ENCODE assay signal across 22 mouse cellular contexts in the genomic region with DNA sequence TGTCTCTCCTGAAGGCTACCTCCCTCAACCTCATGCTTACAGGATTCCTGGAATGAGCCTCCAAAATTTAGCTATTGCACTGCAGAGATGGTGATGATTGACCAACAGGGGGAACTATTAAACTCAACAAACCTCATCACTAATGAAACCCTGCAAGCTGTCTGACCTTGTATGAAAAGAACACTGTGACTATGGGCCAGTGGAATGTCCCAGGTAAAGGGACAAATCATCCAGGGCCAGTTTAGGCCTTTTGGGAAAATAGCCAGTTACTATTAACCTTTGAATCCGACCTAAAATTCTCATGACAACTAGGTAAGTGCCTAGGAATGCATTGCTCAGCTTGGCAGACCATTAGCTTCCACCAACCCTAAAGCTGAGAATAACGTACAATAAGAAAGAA. TPM values are rescaled to one million over a fixed set of nuclear protein-coding genes. Genes with fewer than 3 reads are reported as not detected.
DNase-seq lines count a peak whose midpoint lies in the region; ATAC-seq and TF ChIP-seq lines count a peak whose summit lies in the region.
"Had no signal": no experiment of that assay in that cellular context is flagged by ENCODE, and none has a peak within 500 bp of the region (broad histone marks: within the 10 kb centered on the region; RNA-seq: fewer than 3 reads in every experiment).

No protein-coding gene starts in this region.

- no peak for TF ChIP-seq POLR2A in liver, adult 2 months (IDR thresholded peaks at IDR 0.05; ENCODE audit: extremely low read depth, insufficient read depth, low read length)

- no peaks in the 10 kb centered on the region for H3K36me3 ChIP-seq in heart, postnatal 0 days (replicated peaks; ENCODE audit: control insufficient read depth, insufficient read depth, low read length)
- H3K36me3 ChIP-seq in liver, adult 2 months (ENCODE audit: control insufficient read depth, insufficient read depth, low read length) = no peaks in the 10 kb centered on the region
- H3K36me3 ChIP-seq in stomach, postnatal 0 days (ENCODE audit: control insufficient read depth, insufficient read depth, low read length) = no peaks in the 10 kb centered on the region
- H3K36me3 ChIP-seq: embryonic facial prominence, embryonic 13.5 days; forebrain, embryonic 12.5 days; G1E; heart, embryonic 10.5 days; hindbrain, embryonic 15.5 days had no signal

- H3K4me1 ChIP-seq in heart, postnatal 0 days (ENCODE audit: control insufficient read depth, insufficient read depth) = no peaks in the 10 kb centered on the region
- peaks cover 3% of the 10 kb centered on the region; the same call in 1 of the 2 replicates for H3K4me1 ChIP-seq in liver, adult 2 months (ENCODE audit: control insufficient read depth, insufficient read depth, low read length)
- H3K4me1 ChIP-seq in stomach, postnatal 0 days (replicated peaks; ENCODE audit: control insufficient read depth, insufficient read depth) = no peaks in the 10 kb centered on the region
- H3K4me1 ChIP-seq: embryonic facial prominence, embryonic 13.5 days; forebrain, embryonic 12.5 days; heart, embryonic 10.5 days; hindbrain, embryonic 15.5 days had no signal

- TF ChIP-seq EP300 in heart, postnatal 0 days (IDR thresholded peaks at IDR 0.05; ENCODE audit: low read depth) = no peak
- no peak for TF ChIP-seq EP300 in stomach, postnatal 0 days (optimal IDR thresholded peaks at IDR 0.05)

- 0 out of 2 replicates have a peak, but pooled peaks have one; percentile 6 for TF ChIP-seq CTCF in heart, postnatal 0 days (IDR thresholded peaks at IDR 0.05; ENCODE audit: low read depth)
- TF ChIP-seq CTCF in liver, adult 2 months (IDR thresholded peaks at IDR 0.05; ENCODE audit: low read depth, low read length) = no peak
- peak; percentile 36 for TF ChIP-seq CTCF in stomach, postnatal 0 days (IDR thresholded peaks at IDR 0.05; ENCODE audit: low read depth)

- no peak for DNase-seq in heart, postnatal 0 days (ENCODE audit: low spot score)
- DNase-seq in heart, postnatal 36 days = no peak
- peak; percentile 65 for DNase-seq in kidney, adult 9 months
- no peak for DNase-seq in kidney, postnatal 10 days
- DNase-seq in liver, adult 2 months (ENCODE audit: extremely low read depth, low read depth, low spot score) = peak; percentile 85
- no peak for DNase-seq in liver
- DNase-seq in stomach, postnatal 0 days (ENCODE audit: low spot score) = no peak
- DNase-seq in ovary, adult 18-20 months (ENCODE audit: low spot score) = no peak
- DNase-seq: adrenal gland, postnatal 14 days; cerebellum, adult 11-12 months; cerebellum, adult 9-10 months; cerebellum, postnatal 36 days; gastrocnemius, postnatal 25 days; heart, postnatal 14 days had no signal

- H3K9me3 ChIP-seq in heart, postnatal 0 days (replicated peaks; ENCODE audit: control insufficient read depth, low read length) = no peaks in the 10 kb centered on the region
- H3K9me3 ChIP-seq in stomach, postnatal 0 days (ENCODE audit: control insufficient read depth, low read length) = no peaks in the 10 kb centered on the region
- H3K9me3 ChIP-seq: embryonic facial prominence, embryonic 13.5 days; forebrain, embryonic 12.5 days; heart, embryonic 10.5 days; hindbrain, embryonic 15.5 days had no signal

- H3K4me2 ChIP-seq in heart, postnatal 0 days (ENCODE audit: low read depth, low read length) = no peak overlapping the region
- H3K4me2 ChIP-seq in stomach, postnatal 0 days (replicated peaks; ENCODE audit: low read depth) = no peak overlapping the region
- H3K4me2 ChIP-seq: embryonic facial prominence, embryonic 13.5 days; forebrain, embryonic 12.5 days; hindbrain, embryonic 15.5 days had no signal

- no peaks in the 10 kb centered on the region for H3K27me3 ChIP-seq in heart, postnatal 0 days (ENCODE audit: control insufficient read depth, insufficient read depth, low read length)
- no peaks in the 10 kb centered on the region for H3K27me3 ChIP-seq in liver, adult 2 months (ENCODE audit: control insufficient read depth, insufficient read depth, low read length)
- H3K27me3 ChIP-seq in stomach, postnatal 0 days (ENCODE audit: control insufficient read depth, insufficient read depth, low read length) = no peaks in the 10 kb centered on the region
- H3K27me3 ChIP-seq: embryonic facial prominence, embryonic 13.5 days; forebrain, embryonic 12.5 days; hindbrain, embryonic 15.5 days had no signal

- H3K27ac ChIP-seq in heart, postnatal 0 days (ENCODE audit: low read depth) = no peak overlapping the region
- H3K27ac ChIP-seq in liver, adult 2 months (replicated peaks; ENCODE audit: insufficient read depth, low read depth, low read length) = no peak overlapping the region
- no peak overlapping the region for H3K27ac ChIP-seq in stomach, postnatal 0 days (replicated peaks)
- H3K27ac ChIP-seq: embryonic facial prominence, embryonic 13.5 days; forebrain, embryonic 12.5 days; heart, embryonic 10.5 days; hindbrain, embryonic 15.5 days had no signal

- WGBS in heart, postnatal 0 days = 52% methylated on average over 2 of the region's 2 CpGs
- WGBS in liver, adult 2 months = 33% methylated on average over 2 of the region's 2 CpGs
- 72% methylated on average over 2 of the region's 2 CpGs for WGBS in stomach, postnatal 0 days

- H3K4me3 ChIP-seq in heart, postnatal 0 days (ENCODE audit: low read depth, low read length) = no peak overlapping the region
- H3K4me3 ChIP-seq in liver, adult 2 months (ENCODE audit: insufficient read depth, low read depth, low read length) = no peak overlapping the region
- H3K4me3 ChIP-seq in stomach, postnatal 0 days (ENCODE audit: low read depth, low read length) = no peak overlapping the region
- H3K4me3 ChIP-seq: embryonic facial prominence, embryonic 13.5 days; forebrain, embryonic 12.5 days; heart, embryonic 10.5 days; hindbrain, embryonic 15.5 days had no signal

- intact Hi-C loops in heart, postnatal 36 days (cut with DNase I) = no loop called here

- no peaks in the 10 kb centered on the region for H3K79me2 ChIP-seq in liver, adult 2 months (ENCODE audit: control insufficient read depth, insufficient read depth, low read length)

- no peak overlapping the region for H3K9ac ChIP-seq in heart, postnatal 0 days (replicated peaks; ENCODE audit: low read depth, low read length)
- H3K9ac ChIP-seq in liver, adult 2 months (ENCODE audit: low read depth, low read length) = no peak overlapping the region
- no peak overlapping the region for H3K9ac ChIP-seq in stomach, postnatal 0 days (ENCODE audit: low read length)
- H3K9ac ChIP-seq: embryonic facial prominence, embryonic 13.5 days; forebrain, embryonic 12.5 days; hindbrain, embryonic 15.5 days had no signal

- no peak for ATAC-seq in heart, postnatal 0 days (ENCODE audit: insufficient read depth, low read depth)
- ATAC-seq in stomach, postnatal 0 days (ENCODE audit: low FRiP score, low TSS enrichment) = no peak
- ATAC-seq: activated CD4-positive, CD25-positive, alpha-beta regulatory T cell, adult 4 months; forebrain, embryonic 16.5 days had no signal

RNA-seq across cellular contexts. Expression of gene Ptgfr, which starts 42.6 kb away (rescaled TPM):
- total RNA-seq in heart, postnatal 0 days (2014; rRNA removed; ENCODE audit: low replicate concordance) = 1.5 and 3.4 TPM in 2 replicates
- 0.49 and 0.57 TPM in 2 replicates for polyA plus RNA-seq in heart, postnatal 0 days (2015; fragmentation: Nextera tagmentation; extraction: Ambion mirVana)
- 1 to 10 TPM; 4.4 to 4.6 TPM for total RNA-seq in heart, postnatal 36 days (2021)
- total RNA-seq in liver, adult 2 months (2014; rRNA removed) = 0.18 and 0.20 TPM in 2 replicates
- polyA plus RNA-seq in liver, adult 2 months (2012; rRNA removed) = 0.11 TPM in 1 of 2 replicates, not detected in the other
- polyA plus RNA-seq in stomach, postnatal 0 days (2015; fragmentation: Nextera tagmentation; extraction: Ambion mirVana) = 2.0 TPM in 2 replicates
- total RNA-seq: granulocyte monocyte progenitor cell, adult 5-6 weeks had no signal
- polyA plus RNA-seq: activated CD4-positive, CD25-positive, alpha-beta regulatory T cell, adult 4 months; G1E had no signal

Comparison
In these comparisons a context has a peak if more than half of its experiments do, and no peak if none do; other contexts are left out.
1. DNase-seq: peak in kidney, adult 9 months (single experiment) and liver, adult 2 months (single experiment); none in heart, postnatal 0 days (single experiment), heart, postnatal 36 days (0 of 2), kidney, postnatal 10 days (single experiment), liver (single experiment), stomach, postnatal 0 days (single experiment) and ovary, adult 18-20 months (single experiment).